Mouse (Mus musculus) kidney, adult 2 months (tissue): ENCODE results near the gene Plekho1. TPM values are rescaled to one million over a fixed set of nuclear protein-coding genes. Genes with fewer than 3 reads are reported as not detected.

Experiments used
- DNase-seq: peaks from one replicate; pipeline ENCODE4 v3.0.0; 2021
- H3K27ac ChIP-seq: fragments of 200-500 bp; 2 replicates; pipeline ENCODE4 v1.5.1; 2012; ENCODE audit warnings: low read depth, low read length, control low read depth, inconsistent platforms; ENCODE audit not compliant: insufficient read depth
- H3K27me3 ChIP-seq: fragments of 200-500 bp; replicated peaks from 2 replicates; pipeline ENCODE4 v1.6.1; 2012; ENCODE audit warnings: mild to moderate bottlenecking, moderate library complexity, low read length, inconsistent platforms; ENCODE audit not compliant: control insufficient read depth, insufficient read depth
- H3K36me3 ChIP-seq: fragments of 200-500 bp; 2 replicates; pipeline ENCODE4 v1.6.1; 2012; ENCODE audit warnings: mild to moderate bottlenecking, moderate library complexity, low read length, inconsistent platforms; ENCODE audit not compliant: control insufficient read depth, insufficient read depth
- H3K4me1 ChIP-seq: fragments of 200-500 bp; 2 replicates; pipeline ENCODE4 v1.6.1; 2011; ENCODE audit warnings: low read length; ENCODE audit not compliant: control insufficient read depth, insufficient read depth
- H3K4me3 ChIP-seq: fragments of 200-500 bp; 2 replicates; pipeline ENCODE4 v1.5.1; 2011; ENCODE audit warnings: mild to moderate bottlenecking, low read depth, low read length, control low read depth; ENCODE audit not compliant: insufficient read depth
- CTCF ChIP-seq: fragments of 200-500 bp; conservative IDR thresholded peaks from 2 replicates; pipeline ENCODE4 v1.5.1; 2011; ENCODE audit warnings: low read depth, mild to moderate bottlenecking, control low read depth, low read length, moderate library complexity, mixed read lengths; ENCODE audit not compliant: insufficient read depth, insufficient read length
- POLR2A ChIP-seq: fragments of 200-500 bp; IDR thresholded peaks from one replicate; pipeline ENCODE4 v1.6.1; 2011; ENCODE audit warnings: low read depth, low read length, control low read depth
- WGBS: fragments of 180-500 bp; shearing (Covaris S2); methylation state at CpG from one replicate; pipeline ENCODE4 v1.1.7; 2018; 5-methylcytosine and 5-hydroxymethylcytosine counted together
- polyA plus RNA-seq: library from polyadenylated mRNA; depleted of rRNA; stranded (reverse); fragments of >200 nt; gene quantifications from 2 replicates; pipeline ENCODE4 v1.2.3, GENCODE M21; 2012; rRNA removed

The Plekho1 gene
- polyA plus RNA-seq, 1 experiment = 33.2 TPM

- TF ChIP-seq POLR2A = no peak
- TF ChIP-seq CTCF = no peak
- no peaks in the 10 kb centered on the region for H3K27me3 ChIP-seq
- DNase-seq = no peak
- no peak overlapping the region for H3K27ac ChIP-seq
- H3K4me3 ChIP-seq = no peak overlapping the region
- WGBS = 89% methylated on average over 5 of the region's 5 CpGs
- no peaks in the 10 kb centered on the region; the same call in 1 of the 2 replicates for H3K36me3 ChIP-seq
- H3K4me1 ChIP-seq = no peaks in the 10 kb centered on the region
These were observed 47.5 kb downstream of the Plekho1 start for GRCm38 (mm10) chr3:95948325-95948724.

- H3K27ac ChIP-seq = no peak overlapping the region
- peaks cover 4% of the 10 kb centered on the region for H3K4me1 ChIP-seq
- H3K36me3 ChIP-seq = no peaks in the 10 kb centered on the region; the same call in 1 of the 2 replicates
- no peaks in the 10 kb centered on the region for H3K27me3 ChIP-seq
- 88% methylated on average over 14 of the region's 14 CpGs for WGBS
- TF ChIP-seq POLR2A = no peak
- no peak for TF ChIP-seq CTCF
- no peak for DNase-seq
- no peak overlapping the region for H3K4me3 ChIP-seq
These were observed 50.0 kb downstream of the Plekho1 start for GRCm38 (mm10) chr3:95945731-95946240.

GRCm38 (mm10) chr3:95944742-95945141 lies 51.1 kb downstream of the Plekho1 start:
- Histone ChIP-seq H3K27ac (no peak overlapping the region), H3K4me3 (no peak overlapping the region), H3K4me1 (peaks cover 4% of the 10 kb centered on the region), H3K27me3 (no peaks in the 10 kb centered on the region), H3K36me3 (no peaks in the 10 kb centered on the region; the same call in 1 of the 2 replicates)
- no peak for DNase-seq
- 85% methylated on average over 8 of the region's 8 CpGs for WGBS
- TF ChIP-seq POLR2A (no peak), CTCF (no peak)

- Histone ChIP-seq H3K4me1 (peaks cover 4% of the 10 kb centered on the region), H3K27ac (no peak overlapping the region), H3K4me3 (no peak overlapping the region), H3K36me3 (peaks cover 4% of the 10 kb centered on the region; the same call in 1 of the 2 replicates), H3K27me3 (no peaks in the 10 kb centered on the region)
- 91% methylated on average over 7 of the region's 7 CpGs for WGBS
- DNase-seq = no peak
- TF ChIP-seq CTCF (no peak), POLR2A (no peak)
These were observed 52.6 kb downstream of the Plekho1 start for GRCm38 (mm10) chr3:95943226-95943625.

GRCm38 (mm10) chr3:95942749-95943148 lies 53.1 kb downstream of the Plekho1 start:
- peak; percentile 42 for DNase-seq
- Histone ChIP-seq H3K4me3 (no peak overlapping the region), H3K36me3 (peaks cover 4% of the 10 kb centered on the region; the same call in 1 of the 2 replicates), H3K4me1 (peaks cover 4% of the 10 kb centered on the region), H3K27ac (no peak overlapping the region), H3K27me3 (no peaks in the 10 kb centered on the region)
- 56% methylated on average over 6 of the region's 6 CpGs for WGBS
- TF ChIP-seq POLR2A (no peak), CTCF (no peak)

- 94% methylated on average over 15 of the region's 15 CpGs for WGBS
- Histone ChIP-seq H3K4me3 (no peak overlapping the region), H3K27me3 (no peaks in the 10 kb centered on the region), H3K27ac (no peak overlapping the region), H3K4me1 (peaks cover 4% of the 10 kb centered on the region), H3K36me3 (peaks cover 5% of the 10 kb centered on the region; the same call in 1 of the 2 replicates)
- peak; percentile 24 for DNase-seq
- peak; percentile 54 for TF ChIP-seq CTCF
- TF ChIP-seq POLR2A = no peak
These were observed 57.0 kb downstream of the Plekho1 start for GRCm38 (mm10) chr3:95938835-95939234.

Other genes starting within 250 kb of the Plekho1 start
- gene Tars2, start 235.8 kb downstream of the Plekho1 start, polyA plus RNA-seq = 28.2 and 29.3 TPM in 2 replicates
- 12.6 and 13.9 TPM in 2 replicates for gene Rprd2, start 177.1 kb downstream of the Plekho1 start, polyA plus RNA-seq
- 12.4 and 14.6 TPM in 2 replicates for gene Prpf3, start 140.1 kb downstream of the Plekho1 start, polyA plus RNA-seq
- gene Mrps21, start 124.5 kb downstream of the Plekho1 start, polyA plus RNA-seq = 172 and 274 TPM in 2 replicates
- 5.1 and 6.0 TPM in 2 replicates for gene Ciart, start 113.8 kb downstream of the Plekho1 start, polyA plus RNA-seq
- 5.7 and 8.1 TPM in 2 replicates for gene BC028528, start 104.0 kb downstream of the Plekho1 start, polyA plus RNA-seq
- gene Aph1a, start 102.0 kb downstream of the Plekho1 start, polyA plus RNA-seq = 177 and 182 TPM in 2 replicates
- 206 TPM in 2 replicates for gene Car14, start 91.3 kb downstream of the Plekho1 start, polyA plus RNA-seq
- 13.0 and 18.5 TPM in 2 replicates for gene Anp32e, start 66.8 kb downstream of the Plekho1 start, polyA plus RNA-seq
- 6.7 and 7.9 TPM in 2 replicates for gene Vps45, start 62.5 kb upstream of the Plekho1 start, polyA plus RNA-seq
- 10.1 and 15.0 TPM in 2 replicates for gene Otud7b, start 108.5 kb upstream of the Plekho1 start, polyA plus RNA-seq
- gene Mtmr11, start 166.0 kb upstream of the Plekho1 start, polyA plus RNA-seq = 56.8 and 65.7 TPM in 2 replicates
- 52.6 and 57.3 TPM in 2 replicates for gene Sf3b4, start 176.3 kb upstream of the Plekho1 start, polyA plus RNA-seq
- gene Sv2a, start 185.2 kb upstream of the Plekho1 start, polyA plus RNA-seq = 20.8 and 27.3 TPM in 2 replicates
- 67.8 and 79.8 TPM in 2 replicates for gene Bola1, start 223.7 kb upstream of the Plekho1 start, polyA plus RNA-seq
- 0.66 and 1.7 TPM in 2 replicates for gene Hist2h2ab, start 223.9 kb upstream of the Plekho1 start, polyA plus RNA-seq
- 3.7 and 6.3 TPM in 2 replicates for gene Hist2h2ac, start 224.9 kb upstream of the Plekho1 start, polyA plus RNA-seq
- 5.1 and 6.0 TPM in 2 replicates for gene Hist2h2be, start 225.1 kb upstream of the Plekho1 start, polyA plus RNA-seq
- 8.6 and 12.9 TPM in 2 replicates for gene Hist2h3c2, start 243.1 kb upstream of the Plekho1 start, polyA plus RNA-seq
- gene Hist2h2aa2, start 244.3 kb upstream of the Plekho1 start, polyA plus RNA-seq = 162 and 196 TPM in 2 replicates
- gene Hist2h2aa1, start 249.5 kb upstream of the Plekho1 start, polyA plus RNA-seq = 285 and 388 TPM in 2 replicates